9 mouse cellular contexts compared by ENCODE assay signal in the genomic region with DNA sequence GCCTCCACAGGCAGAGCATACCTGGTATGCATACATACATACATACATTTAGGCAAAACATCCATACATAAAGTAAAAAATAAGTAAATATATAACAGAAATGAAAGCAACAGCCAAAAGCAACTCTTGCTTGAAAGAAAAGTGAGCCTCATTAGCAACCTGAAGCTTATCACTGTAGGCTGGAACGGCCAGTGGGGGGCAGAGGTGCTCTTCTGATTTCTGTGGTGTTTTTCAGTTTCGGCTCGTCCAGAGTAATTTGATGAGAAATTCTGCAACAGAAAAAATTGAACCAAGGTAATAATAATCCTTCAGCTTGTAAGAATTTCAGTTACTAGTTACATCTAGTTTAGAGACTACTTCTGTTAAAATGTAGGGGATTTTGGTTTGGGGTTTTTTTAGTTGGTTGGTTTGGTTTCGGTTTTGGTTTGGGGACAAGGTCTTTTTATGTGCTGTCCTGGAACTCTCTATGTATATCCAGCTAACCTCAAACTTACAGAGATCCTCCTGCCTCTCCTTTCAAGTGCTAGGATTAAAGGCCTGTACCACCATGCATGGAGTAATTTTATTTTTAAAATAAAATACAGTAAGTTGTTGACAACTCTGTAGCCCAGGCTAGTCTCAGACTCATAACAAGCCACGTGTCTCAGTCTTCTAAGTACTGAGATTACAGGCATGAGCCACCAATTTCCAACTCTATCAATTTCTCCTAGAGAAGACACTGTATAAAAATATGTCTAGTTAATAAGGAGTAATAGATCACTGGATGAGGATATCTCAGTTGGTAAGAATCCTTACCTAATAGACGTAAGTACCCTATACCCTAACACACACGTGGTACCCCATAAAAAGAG. TPM values are rescaled to one million over a fixed set of nuclear protein-coding genes. Genes with fewer than 3 reads are reported as not detected.
DNase-seq lines count a peak whose midpoint lies in the region; ATAC-seq lines count a peak whose summit lies in the region.
"Had no signal": no experiment of that assay in that cellular context is flagged by ENCODE, and none has a peak within 500 bp of the region (broad histone marks: within the 10 kb centered on the region; RNA-seq: fewer than 3 reads in every experiment).

No protein-coding gene starts in this region.

- 82% methylated on average over 7 of the region's 7 CpGs for WGBS in kidney, embryonic 14.5 days
- 81% methylated on average over 7 of the region's 7 CpGs for WGBS in forebrain, embryonic 15.5 days

- ATAC-seq in kidney, embryonic 14.5 days (ENCODE audit: low FRiP score, low TSS enrichment): no peak
- ATAC-seq in forebrain, embryonic 15.5 days (replicated peaks): no peak

- DNase-seq in cerebellum, adult 9-10 months: peak; percentile 50
- no peak for DNase-seq in cerebellum, postnatal 4 days (ENCODE audit: low spot score in 2 of 2)
- peak; percentile 4 for DNase-seq in lung, postnatal 36 days
- no peak for DNase-seq in lung, postnatal 25 days (ENCODE audit: low spot score)
- DNase-seq in cerebellum, postnatal 25 days: peak; percentile 45 to 64
- peak; percentile 53 for DNase-seq in retina, embryonic 14.5 days (ENCODE audit: low spot score)

- no peaks in the 10 kb centered on the region for H3K27me3 ChIP-seq in kidney, embryonic 14.5 days (ENCODE audit: control insufficient read depth, insufficient read depth, low read length)
- H3K27me3 ChIP-seq in forebrain, embryonic 15.5 days: no peaks in the 10 kb centered on the region
- H3K27me3 ChIP-seq: embryonic facial prominence, embryonic 13.5 days had no signal

- no peaks in the 10 kb centered on the region for H3K4me1 ChIP-seq in kidney, embryonic 14.5 days (ENCODE audit: control insufficient read depth, insufficient read depth, low read length)
- no peaks in the 10 kb centered on the region for H3K4me1 ChIP-seq in forebrain, embryonic 15.5 days
- H3K4me1 ChIP-seq: embryonic facial prominence, embryonic 13.5 days had no signal

- no peak overlapping the region for H3K27ac ChIP-seq in kidney, embryonic 14.5 days (ENCODE audit: low read depth, low read length)
- H3K27ac ChIP-seq in forebrain, embryonic 15.5 days (replicated peaks): no peak overlapping the region
- H3K27ac ChIP-seq: embryonic facial prominence, embryonic 13.5 days had no signal

- no peak overlapping the region for H3K9ac ChIP-seq in kidney, embryonic 14.5 days (ENCODE audit: low read depth, low read length)
- no peak overlapping the region for H3K9ac ChIP-seq in forebrain, embryonic 15.5 days (replicated peaks)
- H3K9ac ChIP-seq: embryonic facial prominence, embryonic 13.5 days had no signal

- H3K4me2 ChIP-seq in kidney, embryonic 14.5 days (replicated peaks; ENCODE audit: low read depth, low read length): no peak overlapping the region
- H3K4me2 ChIP-seq in forebrain, embryonic 15.5 days (replicated peaks): no peak overlapping the region
- H3K4me2 ChIP-seq: embryonic facial prominence, embryonic 13.5 days had no signal

- peaks cover 90% of the 10 kb centered on the region for H3K36me3 ChIP-seq in kidney, embryonic 14.5 days (ENCODE audit: control insufficient read depth, insufficient read depth, low read length)
- H3K36me3 ChIP-seq in forebrain, embryonic 15.5 days: peaks cover 85% of the 10 kb centered on the region

- no peaks in the 10 kb centered on the region for H3K9me3 ChIP-seq in kidney, embryonic 14.5 days (ENCODE audit: control insufficient read depth, low read length)
- H3K9me3 ChIP-seq in forebrain, embryonic 15.5 days: no peaks in the 10 kb centered on the region
- H3K9me3 ChIP-seq: embryonic facial prominence, embryonic 13.5 days had no signal

- no peak overlapping the region for H3K4me3 ChIP-seq in kidney, embryonic 14.5 days (ENCODE audit: low read length)
- no peak overlapping the region for H3K4me3 ChIP-seq in forebrain, embryonic 15.5 days
- H3K4me3 ChIP-seq: embryonic facial prominence, embryonic 13.5 days had no signal

RNA-seq across cellular contexts. Expression of a gene that starts 13.3 kb away (rescaled TPM):
- polyA plus RNA-seq in kidney, embryonic 14.5 days (2014; fragmentation: Nextera tagmentation; extraction: Ambion mirVana): 96.9 and 180 TPM in 2 replicates
- 121 TPM in 2 replicates for polyA plus RNA-seq in forebrain, embryonic 15.5 days (2015; fragmentation: Nextera tagmentation; extraction: Ambion mirVana)

RNA-seq across cellular contexts. Expression of a gene that starts 13.5 kb away (rescaled TPM):
- polyA plus RNA-seq in kidney, embryonic 14.5 days (2014; fragmentation: Nextera tagmentation; extraction: Ambion mirVana): 40.4 and 69.3 TPM in 2 replicates
- polyA plus RNA-seq in forebrain, embryonic 15.5 days (2015; fragmentation: Nextera tagmentation; extraction: Ambion mirVana): 67.1 and 70.0 TPM in 2 replicates

RNA-seq across cellular contexts. Expression of a gene that starts 42.4 kb away (rescaled TPM):
- polyA plus RNA-seq in kidney, embryonic 14.5 days (2014; fragmentation: Nextera tagmentation; extraction: Ambion mirVana): 7.1 and 10.4 TPM in 2 replicates
- polyA plus RNA-seq in forebrain, embryonic 15.5 days (2015; fragmentation: Nextera tagmentation; extraction: Ambion mirVana): 8.5 and 8.7 TPM in 2 replicates

RNA-seq across cellular contexts. Expression of a gene that starts 54.2 kb away (rescaled TPM):
- 0.50 and 1.7 TPM in 2 replicates for polyA plus RNA-seq in kidney, embryonic 14.5 days (2014; fragmentation: Nextera tagmentation; extraction: Ambion mirVana)
- 2.5 and 3.4 TPM in 2 replicates for polyA plus RNA-seq in forebrain, embryonic 15.5 days (2015; fragmentation: Nextera tagmentation; extraction: Ambion mirVana)

RNA-seq across cellular contexts. Expression of a gene that starts 59.8 kb away (rescaled TPM):
- 12.1 and 14.3 TPM in 2 replicates for polyA plus RNA-seq in kidney, embryonic 14.5 days (2014; fragmentation: Nextera tagmentation; extraction: Ambion mirVana)
- 24.5 and 25.8 TPM in 2 replicates for polyA plus RNA-seq in forebrain, embryonic 15.5 days (2015; fragmentation: Nextera tagmentation; extraction: Ambion mirVana)

Comparison
In these comparisons a context has a peak if more than half of its experiments do, and no peak if none do; other contexts are left out.
1. DNase-seq: peak in cerebellum, adult 9-10 months (single experiment), lung, postnatal 36 days (single experiment), cerebellum, postnatal 25 days (2 of 2) and retina, embryonic 14.5 days (single experiment); none in cerebellum, postnatal 4 days (0 of 2) and lung, postnatal 25 days (single experiment).